Mouse (Mus musculus) megakaryocyte, adult 5-6 weeks (primary cell): ENCODE measurements around the gene Cebpb. TPM values are rescaled to one million over a fixed set of nuclear protein-coding genes. Genes with fewer than 3 reads are reported as not detected.
"Not testable (repeated sequence)": the region's sequence is repeated elsewhere in the genome, so short reads cannot be mapped to it uniquely, and the experiment has no call there.

Experiments
- ATAC-seq: 2 replicates; pipeline ENCODE4 v1.8.0; 2016; ENCODE audit warnings: mild to moderate bottlenecking, inconsistent platforms; ENCODE audit not compliant: poor library complexity, severe bottlenecking
- total RNA-seq, 2 experiments: library from RNA; stranded (forward) in 1 of 2; stranded (reverse) in 1 of 2; fragments of 153-499, 151-499 nt in 1 of 2; fragments of 221-1000, 200-1000 nt in 1 of 2; gene quantifications; 2 replicates each; pipeline versions ENCODE4 v1.2.3 to v1.2.4; 2015 to 2017

The Cebpb gene
- 79.3 and 125 TPM in 2 replicates for total RNA-seq (2015)
- total RNA-seq (2017), result 55.5 and 59.5 TPM in 2 replicates

DNA sequence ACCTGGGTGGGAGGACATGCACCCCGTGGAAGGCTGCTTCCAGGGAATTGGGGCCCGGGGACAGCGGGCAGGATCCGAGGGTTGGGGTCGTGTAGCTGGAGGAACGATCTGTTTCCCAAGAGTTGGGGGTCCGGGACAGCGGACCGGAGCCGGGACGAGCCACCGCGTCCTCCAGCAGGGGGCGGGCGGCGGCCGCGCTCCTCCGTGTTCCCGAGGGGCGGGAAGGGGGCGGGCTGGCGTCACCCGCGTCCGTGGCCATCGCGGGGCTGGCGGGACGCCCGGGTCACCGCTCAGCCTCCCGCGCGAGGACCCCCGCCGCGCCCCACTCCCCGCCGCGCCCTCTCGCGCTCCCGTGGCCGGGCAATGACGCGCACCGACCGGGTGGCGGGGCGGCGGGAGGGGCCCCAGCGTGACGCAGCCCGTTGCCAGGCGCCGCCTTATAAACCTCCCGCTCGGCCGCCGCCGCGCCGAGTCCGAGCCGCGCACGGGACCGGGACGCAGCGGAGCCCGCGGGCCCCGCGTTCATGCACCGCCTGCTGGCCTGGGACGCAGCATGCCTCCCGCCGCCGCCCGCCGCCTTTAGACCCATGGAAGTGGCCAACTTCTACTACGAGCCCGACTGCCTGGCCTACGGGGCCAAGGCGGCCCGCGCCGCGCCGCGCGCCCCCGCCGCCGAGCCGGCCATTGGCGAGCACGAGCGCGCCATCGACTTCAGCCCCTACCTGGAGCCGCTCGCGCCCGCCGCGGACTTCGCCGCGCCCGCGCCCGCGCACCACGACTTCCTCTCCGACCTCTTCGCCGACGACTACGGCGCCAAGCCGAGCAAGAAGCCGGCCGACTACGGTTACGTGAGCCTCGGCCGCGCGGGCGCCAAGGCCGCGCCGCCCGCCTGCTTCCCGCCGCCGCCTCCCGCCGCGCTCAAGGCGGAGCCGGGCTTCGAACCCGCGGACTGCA is at the start of gene Cebpb:
TSS of gene Cebpb (plus strand) at position 418 of the 954 bp plus-strand sequence.
- ATAC-seq, result peak; percentile 41

DNA sequence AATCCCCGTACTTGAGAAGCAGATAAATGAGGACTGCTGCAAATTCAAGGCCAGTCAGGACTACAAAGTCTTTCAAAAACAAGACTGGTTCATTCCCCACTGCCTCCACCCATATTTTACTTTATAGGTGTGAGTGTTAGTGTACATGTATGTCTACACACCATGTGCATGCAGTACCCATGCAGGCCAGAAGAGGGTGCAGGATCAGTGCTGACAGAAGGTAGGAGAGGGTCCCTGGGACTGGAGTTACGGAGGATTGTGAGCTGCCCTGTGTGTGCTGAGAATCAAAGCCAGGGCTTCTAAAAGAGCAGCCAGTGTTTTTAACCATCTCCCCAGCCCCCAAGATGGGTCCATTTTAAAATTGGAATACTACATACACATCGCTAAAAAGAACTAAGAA is 48.4 kb upstream of the Cebpb start:
- ATAC-seq, result peak; percentile 53

- ATAC-seq, result peak; percentile 94
Measured at GRCm38 (mm10) chr2:167641337-167641736, 47.4 kb upstream of the Cebpb start.

DNA sequence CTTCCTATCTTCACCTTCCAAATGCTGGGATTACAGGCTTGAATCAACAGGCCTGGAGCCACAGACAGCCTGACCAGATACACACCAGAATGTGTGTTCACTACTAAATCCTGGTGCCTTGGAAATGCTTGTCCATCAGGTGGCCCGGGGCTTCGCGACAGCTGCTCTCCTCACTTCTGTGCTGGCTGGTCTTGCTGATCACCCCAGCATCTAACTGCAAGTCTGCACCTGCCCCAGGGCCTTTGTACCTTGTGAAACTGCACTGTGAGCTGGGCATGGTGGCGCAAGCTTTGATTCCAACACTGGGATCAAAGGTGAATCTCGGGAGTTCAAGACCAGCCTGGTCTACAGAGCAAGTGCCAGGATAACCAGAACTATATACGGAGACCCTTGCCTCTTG is 46.6 kb upstream of the Cebpb start:
- no peak for ATAC-seq

DNA sequence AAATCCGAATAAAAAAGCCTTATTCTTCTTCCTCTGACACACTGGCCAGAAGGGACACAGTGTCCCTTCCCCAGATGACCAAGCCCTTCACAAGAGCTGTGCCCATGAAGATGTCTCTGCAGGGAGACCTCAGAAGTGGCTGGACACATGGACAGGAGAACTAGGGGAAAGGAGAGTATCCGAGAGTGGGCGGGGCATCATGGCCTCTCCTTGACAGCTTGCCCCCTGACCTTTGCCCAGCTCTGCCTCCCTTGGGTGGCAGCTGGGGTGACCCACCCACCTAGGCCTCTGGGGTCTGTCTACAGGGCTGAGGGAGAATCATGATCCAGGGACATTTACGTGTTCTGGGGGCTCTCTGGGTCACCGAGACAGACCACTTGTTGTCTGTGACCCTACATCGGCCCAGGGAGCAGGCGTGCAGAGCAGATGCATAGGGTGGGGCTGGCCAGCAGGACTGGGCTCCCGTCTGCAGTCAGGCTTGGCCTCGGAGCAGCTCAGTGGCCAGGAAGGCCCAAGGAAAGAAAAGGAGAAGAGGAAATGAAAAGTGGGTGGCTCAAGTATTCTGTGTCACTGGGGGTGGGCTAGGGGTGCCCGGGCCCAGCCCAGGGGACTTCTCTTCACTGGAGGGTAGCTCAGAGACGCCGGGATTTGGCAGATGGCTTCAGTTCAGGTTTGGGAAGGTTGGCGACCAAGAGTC is 45.2 kb upstream of the Cebpb start:
- not testable (repeated sequence) for ATAC-seq

GRCm38 (mm10) chr2:167646411-167646810 is 42.3 kb upstream of the Cebpb start:
- ATAC-seq, result no peak

- peak; percentile 96 for ATAC-seq
Measured at GRCm38 (mm10) chr2:167649290-167650032, 39.3 kb upstream of the Cebpb start.

DNA sequence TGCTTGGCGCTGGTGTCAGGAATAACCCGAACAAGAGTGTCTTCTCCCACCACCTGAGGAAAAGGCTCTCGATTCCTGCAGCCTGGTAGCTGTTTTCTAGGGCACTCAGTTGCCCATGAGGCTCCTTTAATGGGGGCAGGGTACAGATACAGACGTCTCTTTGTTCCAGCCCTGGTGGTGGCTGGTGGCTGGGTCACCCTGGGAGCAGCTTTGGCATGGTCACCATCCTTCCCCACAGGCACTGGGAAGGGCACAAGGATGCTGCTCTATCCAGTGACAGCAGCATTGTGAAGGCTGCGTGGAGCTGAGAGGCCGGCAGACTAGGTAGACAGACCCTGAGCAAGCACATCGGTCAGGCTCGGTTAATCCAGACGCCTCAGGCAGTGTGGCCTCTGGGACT is 37.1 kb upstream of the Cebpb start:
- no peak for ATAC-seq

GRCm38 (mm10) chr2:167652694-167653093 is 36.0 kb upstream of the Cebpb start:
- no peak for ATAC-seq

- no peak for ATAC-seq
Measured at GRCm38 (mm10) chr2:167654911-167655600, 33.7 kb upstream of the Cebpb start.

DNA sequence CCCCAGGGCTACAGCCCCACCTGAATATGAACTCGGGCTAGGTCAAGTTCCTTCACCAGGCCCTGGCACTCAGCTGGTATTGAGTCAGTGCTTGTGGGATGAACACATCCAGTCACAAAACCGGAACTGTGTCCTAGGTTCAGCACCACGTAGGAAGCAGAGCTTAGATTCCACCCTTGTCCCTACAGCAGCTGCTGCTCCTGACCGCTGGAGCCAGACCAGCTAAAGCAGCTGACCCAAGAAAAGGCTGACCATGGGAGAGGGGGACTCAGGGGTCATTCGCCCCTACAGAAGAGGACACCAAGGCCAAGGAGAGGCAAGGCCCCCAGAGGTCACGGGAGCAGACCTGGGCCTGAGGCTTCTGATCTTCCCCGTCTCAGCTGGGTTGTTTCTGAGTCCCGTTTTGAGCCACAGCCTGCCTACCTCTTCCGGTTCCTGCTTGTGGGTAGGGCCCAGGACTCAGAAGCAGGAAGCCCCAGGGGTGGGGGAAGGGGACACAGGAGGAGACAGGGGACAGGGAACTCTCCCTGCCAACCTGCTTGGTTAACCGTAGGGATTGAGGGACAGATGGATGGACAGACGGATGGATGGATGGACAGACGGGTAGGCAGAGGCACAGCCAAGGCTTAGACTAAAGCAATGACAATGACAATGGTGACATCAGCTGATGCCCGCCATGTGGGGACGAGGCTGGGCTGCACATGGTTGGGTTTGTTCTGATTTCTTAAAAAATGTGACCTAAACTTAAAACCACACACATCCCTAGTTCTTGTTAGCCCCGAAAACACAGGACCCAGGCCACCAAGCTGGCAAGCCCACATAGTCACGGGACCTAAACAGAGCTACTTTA is 31.9 kb upstream of the Cebpb start:
- ATAC-seq, result peak; percentile 75

- ATAC-seq, result no peak
Measured at GRCm38 (mm10) chr2:167657973-167658372, 30.7 kb upstream of the Cebpb start.

GRCm38 (mm10) chr2:167658712-167659111 is 30.0 kb upstream of the Cebpb start:
- no peak for ATAC-seq

DNA sequence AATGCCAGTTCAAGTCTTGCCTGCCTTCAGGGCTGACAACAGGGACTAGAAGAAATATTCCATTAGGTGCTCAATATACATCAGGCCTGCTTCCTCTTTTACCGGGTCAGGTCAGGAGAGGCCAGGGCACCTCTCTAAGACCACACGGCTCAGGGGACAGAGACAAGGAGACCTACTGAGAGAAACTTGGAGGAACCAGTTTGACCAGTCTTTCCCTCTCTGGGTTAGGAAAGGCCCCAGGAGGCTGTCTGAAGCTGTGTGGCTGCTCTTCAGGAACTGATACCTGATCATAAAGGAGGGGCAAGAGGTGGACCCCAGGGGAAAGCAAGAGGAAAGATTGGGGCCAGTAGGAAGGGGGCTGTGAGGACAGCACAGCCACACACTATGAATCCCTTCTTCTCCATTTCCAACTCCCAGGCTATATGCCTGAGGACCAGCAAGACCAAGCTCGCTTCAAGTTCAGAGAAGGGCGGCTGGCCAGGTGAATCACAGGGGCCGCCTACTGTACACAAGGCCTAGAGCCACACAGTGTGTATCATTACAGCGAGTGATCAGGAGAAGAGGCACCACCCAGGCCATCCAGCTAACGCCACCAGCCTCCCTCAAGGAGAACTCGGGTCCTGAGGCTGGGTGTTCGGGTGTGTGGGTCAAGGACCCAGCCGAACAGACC is 29.4 kb upstream of the Cebpb start:
- ATAC-seq, result no peak

DNA sequence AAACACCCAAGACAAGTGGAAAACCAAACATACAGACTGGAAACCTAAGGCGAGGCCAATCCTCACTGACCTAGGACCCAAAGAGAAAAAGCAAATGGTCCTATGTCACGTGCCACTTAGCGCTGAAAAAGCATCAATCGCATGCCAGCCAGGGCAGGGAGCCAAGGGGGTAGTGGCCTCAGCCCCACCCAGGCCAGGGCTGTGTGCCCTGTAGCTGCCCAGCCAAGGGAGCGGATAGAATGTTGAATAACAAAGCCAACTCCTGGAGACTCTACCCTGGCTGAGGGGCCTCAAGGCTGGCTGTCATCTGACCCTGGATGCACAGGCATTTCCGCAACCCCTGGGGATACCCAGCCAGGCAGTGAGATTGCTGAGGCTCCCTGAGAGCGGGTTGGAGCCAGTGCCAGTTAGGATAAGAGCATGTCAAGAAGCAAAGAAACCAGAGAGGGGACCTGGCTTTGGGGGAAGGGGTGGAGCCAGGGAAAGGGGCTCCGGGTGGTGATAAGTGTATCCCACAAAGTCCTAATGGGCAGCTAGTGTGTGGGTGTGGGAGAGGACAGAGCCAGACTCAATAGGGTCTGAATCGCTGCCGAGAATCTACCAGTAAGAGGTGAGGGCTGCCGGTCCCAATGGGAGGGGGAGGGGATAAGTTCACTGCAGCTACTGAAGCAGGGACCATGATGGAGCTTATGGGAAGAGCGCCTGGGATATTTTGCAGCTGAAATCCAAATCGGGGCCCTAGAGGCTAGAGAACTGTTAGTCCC is 28.7 kb upstream of the Cebpb start:
- ATAC-seq, result no peak

- no peak for ATAC-seq
Measured at GRCm38 (mm10) chr2:167660611-167660971, 28.1 kb upstream of the Cebpb start.

GRCm38 (mm10) chr2:167661270-167662203 is 27.2 kb upstream of the Cebpb start, which contains the start of gene Gm20431:
Gene Gm20431 (minus strand): TSS chr2:167661496.
- ATAC-seq, result peak; percentile 77
